Mouse (Mus musculus): ENCODE results near the gene Tpp1.

Gene Tpp1

GRCm38 (mm10) chr7:105751491-105752433, at the start of gene Tpp1:
Gene Tpp1, minus strand, starts transcription at chr7:105752235.
- peak; percentile 92 to 98 for DNase-seq (ENCODE audit: inconsistent age in 2 of 2, low spot score in 1 of 2)

GRCm38 (mm10) chr7:105796972-105797371, 44.9 kb upstream of the Tpp1 start:
- DNase-seq (ENCODE audit: inconsistent age in 2 of 2, low spot score in 1 of 2), result no peak

GRCm38 (mm10) chr7:105795759-105796366, 43.8 kb upstream of the Tpp1 start:
- DNase-seq (ENCODE audit: inconsistent age in 2 of 2, low spot score in 1 of 2), result peak in 1 of 2 experiments; percentile 49

GRCm38 (mm10) chr7:105793701-105794100, 41.7 kb upstream of the Tpp1 start:
- no peak for DNase-seq (ENCODE audit: inconsistent age in 2 of 2, low spot score in 1 of 2)

- DNase-seq (ENCODE audit: inconsistent age in 2 of 2, low spot score in 1 of 2), result no peak
Observed at GRCm38 (mm10) chr7:105791147-105791546, 39.1 kb upstream of the Tpp1 start.

GRCm38 (mm10) chr7:105787285-105788140, 35.5 kb upstream of the Tpp1 start, which contains the start of gene Dchs1:
Gene Dchs1, minus strand, starts transcription at chr7:105787654.
- peak in 1 of 2 experiments; percentile 54 for DNase-seq (ENCODE audit: inconsistent age in 2 of 2, low spot score in 1 of 2)

- no peak for DNase-seq (ENCODE audit: inconsistent age in 2 of 2, low spot score in 1 of 2)
Observed at GRCm38 (mm10) chr7:105786506-105787284, 34.7 kb upstream of the Tpp1 start.

- DNase-seq (ENCODE audit: inconsistent age in 2 of 2, low spot score in 1 of 2), result no peak
Observed at GRCm38 (mm10) chr7:105784556-105784955, 32.5 kb upstream of the Tpp1 start.

- no peak for DNase-seq (ENCODE audit: inconsistent age in 2 of 2, low spot score in 1 of 2)
Observed at GRCm38 (mm10) chr7:105783861-105784260, 31.8 kb upstream of the Tpp1 start.

- peak in 1 of 2 experiments; percentile 55 for DNase-seq (ENCODE audit: inconsistent age in 2 of 2, low spot score in 1 of 2)
Observed at GRCm38 (mm10) chr7:105778553-105779265, 26.7 kb upstream of the Tpp1 start.

- DNase-seq (ENCODE audit: inconsistent age in 2 of 2, low spot score in 1 of 2), result peak; percentile 52 to 67
Observed at GRCm38 (mm10) chr7:105777797-105778552, 25.9 kb upstream of the Tpp1 start.

GRCm38 (mm10) chr7:105777316-105777715, 25.3 kb upstream of the Tpp1 start:
- DNase-seq (ENCODE audit: inconsistent age in 2 of 2, low spot score in 1 of 2), result no peak

- no peak for DNase-seq (ENCODE audit: inconsistent age in 2 of 2, low spot score in 1 of 2)
Observed at GRCm38 (mm10) chr7:105776026-105776425, 24.0 kb upstream of the Tpp1 start.

GRCm38 (mm10) chr7:105774661-105775060, 22.6 kb upstream of the Tpp1 start:
- no peak for DNase-seq (ENCODE audit: inconsistent age in 2 of 2, low spot score in 1 of 2)

- DNase-seq (ENCODE audit: inconsistent age in 2 of 2, low spot score in 1 of 2), result no peak
Observed at GRCm38 (mm10) chr7:105773041-105773440, 21.0 kb upstream of the Tpp1 start.

- no peak for DNase-seq (ENCODE audit: inconsistent age in 2 of 2, low spot score in 1 of 2)
Observed at GRCm38 (mm10) chr7:105772331-105772730, 20.3 kb upstream of the Tpp1 start.

- no peak for DNase-seq (ENCODE audit: inconsistent age in 2 of 2, low spot score in 1 of 2)
Observed at GRCm38 (mm10) chr7:105769959-105770358, 17.9 kb upstream of the Tpp1 start.

- DNase-seq (ENCODE audit: inconsistent age in 2 of 2, low spot score in 1 of 2), result peak in 1 of 2 experiments; percentile 64
Observed at GRCm38 (mm10) chr7:105767729-105768165, 15.7 kb upstream of the Tpp1 start.

GRCm38 (mm10) chr7:105764331-105764730, 12.3 kb upstream of the Tpp1 start:
- no peak for DNase-seq (ENCODE audit: inconsistent age in 2 of 2, low spot score in 1 of 2)
